Mouse (Mus musculus) leukemia stem cell, adult 10-12 weeks (primary cell): ENCODE results near the gene Zdhhc22. TPM values are rescaled to one million over a fixed set of nuclear protein-coding genes. Genes with fewer than 3 reads are reported as not detected.

Source experiments
- polyA plus RNA-seq: library from polyadenylated mRNA; stranded (reverse); fragments of >175 nt; gene quantifications from 2 replicates; pipeline ENCODE4 v1.2.3, GENCODE M21; 2012; ENCODE audit warnings: low replicate concordance

Zdhhc22 gene
- polyA plus RNA-seq, result not detected in 2 replicates

DNA sequence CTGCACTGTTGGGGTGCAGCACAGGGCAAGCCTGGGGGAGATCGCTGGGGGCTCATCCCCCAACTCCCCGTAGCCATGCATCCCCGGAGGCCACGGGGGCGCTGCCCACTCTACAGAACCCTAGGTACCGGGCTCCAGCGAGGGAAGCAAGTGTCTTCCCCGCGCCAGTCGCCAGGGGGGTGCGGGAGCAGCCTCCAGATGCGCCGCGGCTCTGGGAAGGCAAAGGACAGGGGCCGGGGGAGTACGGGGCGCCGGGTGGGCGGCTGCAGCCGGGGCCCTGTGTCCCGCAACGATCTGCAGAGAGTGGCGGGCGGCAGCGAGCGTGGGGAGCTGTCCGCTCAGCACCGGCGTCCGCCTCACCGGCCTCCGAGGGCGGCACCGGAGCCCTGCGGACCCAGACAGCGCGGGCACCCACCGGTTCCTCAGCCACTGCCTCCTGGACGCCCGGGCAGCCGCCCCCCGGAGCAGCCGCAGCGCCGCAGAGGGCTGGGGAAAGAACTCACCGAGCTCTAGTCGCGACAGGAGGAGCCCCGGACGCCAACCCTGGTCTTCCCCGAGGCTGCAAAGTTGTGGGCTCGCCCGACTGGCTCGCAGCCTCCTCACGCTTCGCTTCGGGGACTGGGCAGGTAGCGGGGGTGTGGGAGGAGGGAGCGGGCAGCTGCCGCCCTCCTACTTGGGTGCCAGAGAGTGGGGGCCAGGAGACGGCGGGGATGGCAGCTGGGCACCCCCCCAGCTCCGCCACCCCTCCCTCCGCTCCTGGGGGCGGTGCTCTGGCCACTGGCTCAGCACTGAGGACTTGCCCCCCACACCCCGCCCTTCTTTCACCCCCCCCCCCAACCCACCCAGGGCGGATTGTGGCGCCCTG is at the start of gene Zdhhc22:
TSS of gene Zdhhc22 (minus strand) at position 541 of the 865 bp plus-strand sequence.

DNA sequence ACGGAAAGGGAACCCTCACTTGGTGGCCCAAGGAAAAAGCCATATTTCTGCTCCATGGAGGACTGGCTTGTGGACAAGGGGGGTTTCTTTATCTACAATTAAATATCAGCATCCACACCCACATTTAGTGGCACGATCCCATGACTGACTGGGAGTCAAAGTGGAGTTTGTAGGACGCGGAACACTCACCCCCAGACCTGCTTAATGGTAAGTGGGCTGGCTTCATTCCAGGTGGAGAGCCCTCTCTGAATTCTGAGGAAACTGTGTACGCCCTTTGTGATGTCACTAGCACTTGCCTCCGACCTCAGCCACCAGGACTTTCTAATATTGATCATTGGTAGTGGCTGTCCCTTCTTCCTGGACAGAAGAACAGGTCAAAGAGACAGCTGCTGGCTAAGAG is 30.8 kb upstream of the Zdhhc22 start, which contains the start of gene Tmem63c:
TSS of gene Tmem63c (plus strand) at position 301 of the 400 bp plus-strand sequence.

DNA sequence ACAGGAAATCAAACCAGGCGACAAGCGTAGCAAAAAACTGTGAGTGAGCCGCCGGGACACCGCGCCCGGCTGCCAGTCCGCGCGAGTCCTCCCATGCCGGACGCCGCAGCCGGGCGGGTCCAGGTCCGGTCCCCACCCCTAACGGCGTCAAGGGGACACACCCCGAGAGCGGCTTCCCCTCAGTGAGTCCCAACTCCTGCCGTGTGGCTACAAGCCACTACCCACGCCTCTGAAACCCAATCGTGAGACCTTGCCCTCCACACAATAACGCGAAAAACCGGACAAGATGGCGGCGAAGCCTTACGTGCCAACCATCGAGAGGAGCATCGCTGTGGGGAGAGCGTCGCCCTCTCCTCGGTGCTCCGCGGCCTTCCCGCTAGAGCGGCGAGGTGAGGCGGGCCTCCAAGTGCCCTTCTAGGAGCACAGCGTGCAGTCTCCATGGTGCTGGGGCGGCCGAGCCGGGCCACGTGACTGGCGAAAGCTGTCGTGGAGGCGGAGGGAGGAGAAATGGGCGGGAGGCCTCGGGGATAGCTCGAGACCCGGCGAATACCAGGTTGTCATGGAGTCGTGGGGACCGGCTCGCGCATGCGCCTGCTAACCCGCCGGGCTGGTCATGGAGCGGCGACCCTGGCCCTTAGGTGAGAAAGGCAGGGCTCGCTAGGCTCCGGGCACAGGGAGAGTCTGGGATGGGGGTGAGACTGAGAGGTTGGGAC is 43.2 kb downstream of the Zdhhc22 start, which contains the start of gene Cipc:
TSS of gene Cipc (plus strand) at position 182 of the 713 bp plus-strand sequence.

Other genes with a start within 250 kb of the Zdhhc22 start
- 18.9 and 29.8 TPM in 2 replicates for gene Irf2bpl, start 105.6 kb downstream of the Zdhhc22 start, polyA plus RNA-seq
- gene Cipc, start 43.4 kb downstream of the Zdhhc22 start, polyA plus RNA-seq, result 19.1 and 34.1 TPM in 2 replicates
- 0.10 TPM in 1 of 2 replicates, not detected in the other for gene Tmem63c, start 30.9 kb upstream of the Zdhhc22 start, polyA plus RNA-seq
- gene Ngb, start 112.1 kb upstream of the Zdhhc22 start, polyA plus RNA-seq, result 0.15 TPM in 1 of 2 replicates, not detected in the other
- 3.1 and 5.9 TPM in 2 replicates for gene Gstz1, start 156.7 kb upstream of the Zdhhc22 start, polyA plus RNA-seq
- 3.3 and 6.6 TPM in 2 replicates for gene Pomt2, start 157.5 kb upstream of the Zdhhc22 start, polyA plus RNA-seq
- gene Samd15, start 209.3 kb upstream of the Zdhhc22 start, polyA plus RNA-seq, result not detected in 2 replicates
- gene Tmed8, start 210.0 kb upstream of the Zdhhc22 start, polyA plus RNA-seq, result 1.0 and 1.5 TPM in 2 replicates
- gene Noxred1, start 248.3 kb upstream of the Zdhhc22 start, polyA plus RNA-seq, result not detected in 2 replicates